8 mouse cellular contexts compared by ENCODE assay signal in genomic region chr4:136602568-136602967, GRCm38 (mm10). TPM values are rescaled to one million over a fixed set of nuclear protein-coding genes. Genes with fewer than 3 reads are reported as not detected.
A peak's percentile ranks its signal among the peaks of the same experiment; 100 is the strongest.
DNase-seq lines count a peak whose midpoint lies in the region; ATAC-seq and TF ChIP-seq lines count a peak whose summit lies in the region.

Kdm1a (minus strand) TSS chr4:136602723.

- peaks cover 0 to 12% of the 10 kb centered on the region in 2 experiments for H3K36me3 ChIP-seq in CH12.LX (replicated peaks in 1 of 2; ENCODE audit: control insufficient read depth in 1 of 2, insufficient read depth in 1 of 2, low read length in 1 of 2)
- H3K36me3 ChIP-seq in forebrain, embryonic 11.5 days (ENCODE audit: control insufficient read depth, insufficient read depth, low read length), result no peaks in the 10 kb centered on the region
- no peaks in the 10 kb centered on the region for H3K36me3 ChIP-seq in heart, embryonic 16.5 days (ENCODE audit: control insufficient read depth, insufficient read depth)
- H3K36me3 ChIP-seq in liver, embryonic 15.5 days (replicated peaks), result no peaks in the 10 kb centered on the region
- no peaks in the 10 kb centered on the region for H3K36me3 ChIP-seq in neural tube, embryonic 12.5 days

- dilution Hi-C loops in CH12.LX (cut with MboI; ENCODE audit: extremely low pct_ligation_motif_present, extremely low pct_unique_long_range_greater_than_20kb, low sequenced_read_pairs), result no loop called here

- H3K27me3 ChIP-seq in CH12.LX (replicated peaks), result no peaks in the 10 kb centered on the region
- no peaks in the 10 kb centered on the region for H3K27me3 ChIP-seq in forebrain, embryonic 11.5 days (ENCODE audit: control insufficient read depth, insufficient read depth, low read length)
- H3K27me3 ChIP-seq in heart, embryonic 16.5 days (ENCODE audit: control insufficient read depth, insufficient read depth, low read length), result no peaks in the 10 kb centered on the region
- H3K27me3 ChIP-seq in liver, embryonic 15.5 days, result no peaks in the 10 kb centered on the region
- no peaks in the 10 kb centered on the region for H3K27me3 ChIP-seq in neural tube, embryonic 12.5 days (replicated peaks)

- peaks cover 47% of the 10 kb centered on the region for H3K79me2 ChIP-seq in CH12.LX (replicated peaks; ENCODE audit: control insufficient read depth, extremely low read depth, insufficient read depth, poor library complexity, severe bottlenecking)

- peak; percentile 91 for DNase-seq in CH12.LX (ENCODE audit: extremely low read depth)
- DNase-seq in c-Kit-positive CD71-positive TER-119-negative erythroid progenitor cells, embryonic 14.5 days (ENCODE audit: low read depth), result peak; percentile 86
- peak; percentile 99 for DNase-seq in forebrain, embryonic 11.5 days (ENCODE audit: low spot score)
- DNase-seq in kidney, postnatal 36 days, result peak; percentile 95 to 99
- peak; percentile 93 for DNase-seq in telencephalon, adult 2 months (ENCODE audit: low read depth, low spot score)

- peak within 1 kb of the TSS; percentile 96 for H3K4me2 ChIP-seq in CH12.LX (ENCODE audit: insufficient read depth, low read depth, poor library complexity, severe bottlenecking)
- H3K4me2 ChIP-seq in forebrain, embryonic 11.5 days (ENCODE audit: low read depth, low read length, severe bottlenecking), result peak within 1 kb of the TSS; percentile 67
- peak within 1 kb of the TSS; percentile 77 for H3K4me2 ChIP-seq in heart, embryonic 16.5 days (ENCODE audit: low read depth, low read length)
- H3K4me2 ChIP-seq in liver, embryonic 15.5 days, result peak within 1 kb of the TSS; percentile 77
- H3K4me2 ChIP-seq in neural tube, embryonic 12.5 days (replicated peaks), result peak within 1 kb of the TSS; percentile 71

- peak within 1 kb of the TSS; percentile 29; the same call in 1 of the 2 replicates for H3K27ac ChIP-seq in CH12.LX (ENCODE audit: insufficient read depth, low read depth)
- peak within 1 kb of the TSS; percentile 87 for H3K27ac ChIP-seq in forebrain, embryonic 11.5 days (ENCODE audit: low read depth, low read length)
- peak within 1 kb of the TSS; percentile 90 for H3K27ac ChIP-seq in heart, embryonic 16.5 days (ENCODE audit: low read length)
- H3K27ac ChIP-seq in liver, embryonic 15.5 days (replicated peaks), result peak within 1 kb of the TSS; percentile 86
- peak within 1 kb of the TSS; percentile 90 for H3K27ac ChIP-seq in neural tube, embryonic 12.5 days

- H3K4me3 ChIP-seq in CH12.LX (replicated peaks in 1 of 3; ENCODE audit: low read depth in 2 of 3, low read length in 2 of 3, poor library complexity in 1 of 3), result peak within 1 kb of the TSS; percentile 67 to 86 (median 83)
- H3K4me3 ChIP-seq in forebrain, embryonic 11.5 days (ENCODE audit: low read depth, low read length), result peak within 1 kb of the TSS; percentile 100
- peak within 1 kb of the TSS; percentile 100 for H3K4me3 ChIP-seq in heart, embryonic 16.5 days (ENCODE audit: low read length)
- peak within 1 kb of the TSS; percentile 99 for H3K4me3 ChIP-seq in liver, embryonic 15.5 days (replicated peaks)
- H3K4me3 ChIP-seq in neural tube, embryonic 12.5 days, result peak within 1 kb of the TSS; percentile 98

- H3K9me3 ChIP-seq in CH12.LX (replicated peaks; ENCODE audit: low read length), result no peaks in the 10 kb centered on the region
- H3K9me3 ChIP-seq in forebrain, embryonic 11.5 days (ENCODE audit: control insufficient read depth, low read length), result no peaks in the 10 kb centered on the region
- H3K9me3 ChIP-seq in heart, embryonic 16.5 days (replicated peaks; ENCODE audit: control insufficient read depth, low read length), result no peaks in the 10 kb centered on the region; the same call in 1 of the 2 replicates
- H3K9me3 ChIP-seq in liver, embryonic 15.5 days (replicated peaks), result no peaks in the 10 kb centered on the region
- no peaks in the 10 kb centered on the region for H3K9me3 ChIP-seq in neural tube, embryonic 12.5 days

- H3K9ac ChIP-seq in CH12.LX (ENCODE audit: insufficient read depth, low read depth), result peak within 1 kb of the TSS; percentile 99
- peak within 1 kb of the TSS; percentile 99 for H3K9ac ChIP-seq in forebrain, embryonic 11.5 days (ENCODE audit: low read length)
- H3K9ac ChIP-seq in heart, embryonic 16.5 days (ENCODE audit: low read length), result peak within 1 kb of the TSS; percentile 99
- peak within 1 kb of the TSS; percentile 98 for H3K9ac ChIP-seq in liver, embryonic 15.5 days
- H3K9ac ChIP-seq in neural tube, embryonic 12.5 days, result peak within 1 kb of the TSS; percentile 100

- peaks cover 7 to 21% of the 10 kb centered on the region in 2 experiments for H3K4me1 ChIP-seq in CH12.LX (ENCODE audit: control insufficient read depth in 1 of 2, insufficient read depth in 2 of 2)
- no peaks in the 10 kb centered on the region for H3K4me1 ChIP-seq in forebrain, embryonic 11.5 days (replicated peaks; ENCODE audit: control insufficient read depth, insufficient read depth, low read length)
- peaks cover 14% of the 10 kb centered on the region for H3K4me1 ChIP-seq in heart, embryonic 16.5 days (ENCODE audit: control insufficient read depth, insufficient read depth, low read length)
- H3K4me1 ChIP-seq in liver, embryonic 15.5 days (replicated peaks), result peaks cover 27% of the 10 kb centered on the region
- H3K4me1 ChIP-seq in neural tube, embryonic 12.5 days, result peaks cover 18% of the 10 kb centered on the region

- no peak for TF ChIP-seq EP300 in CH12.LX (IDR thresholded peaks at IDR 0.05; ENCODE audit: low read length)

- ATAC-seq in forebrain, embryonic 11.5 days (replicated peaks; ENCODE audit: low FRiP score), result peak; percentile 91
- ATAC-seq in heart, embryonic 16.5 days (replicated peaks; ENCODE audit: extremely low read depth, insufficient read depth, low FRiP score), result peak; percentile 94
- peak; percentile 86 for ATAC-seq in liver, embryonic 15.5 days (ENCODE audit: insufficient read depth)
- ATAC-seq in neural tube, embryonic 12.5 days (ENCODE audit: low FRiP score, low read depth), result peak; percentile 88

- no peak for TF ChIP-seq RAD21 in CH12.LX (IDR thresholded peaks at IDR 0.05; ENCODE audit: low read depth, low read length)

- peak; percentile 43 to 88; a peak in 3 of 4 replicates for TF ChIP-seq CTCF in CH12.LX (conservative IDR thresholded peaks at IDR 0.05 in 1 of 2, IDR thresholded peaks at IDR 0.05 in 1 of 2; ENCODE audit: low read depth in 2 of 2, low read length in 2 of 2)

- peak; percentile 78 for TF ChIP-seq POLR2A in CH12.LX (IDR thresholded peaks at IDR 0.05; ENCODE audit: low read depth, low read length)

- WGBS in forebrain, embryonic 11.5 days, result under 1% methylated on average over 45 of the region's 45 CpGs
- 0% methylated on average over 39 of the region's 45 CpGs for WGBS in heart, embryonic 16.5 days
- under 1% methylated on average over 39 of the region's 45 CpGs for WGBS in liver, embryonic 15.5 days (ENCODE audit: insufficient replicate concordance)
- under 1% methylated on average over 45 of the region's 45 CpGs for WGBS in neural tube, embryonic 12.5 days

- in situ Hi-C loops in CH12.LX (cut with MboI; ENCODE audit: low pct_ligation_motif_present, low pct_unique_long_range_greater_than_20kb, low sequenced_read_pairs), result loop anchor here (25.0 kb wide), 1 partner anchor 365 kb away; the partner anchor contains the start of gene Tcea3

TF ChIP-seq in CH12.LX, 34 proteins besides CTCF, POLR2A, EP300 and RAD21 (continues in another document):
- TF ChIP-seq JUN (IDR thresholded peaks at IDR 0.05; ENCODE audit: insufficient read depth, low read depth, low read length) (no peak), MYC (IDR thresholded peaks at IDR 0.05; ENCODE audit: low read depth, low read length) (peak; percentile 77; the same call in 1 of the 2 replicates), MAX (IDR thresholded peaks at IDR 0.05; ENCODE audit: low read length) (peak; percentile 77; the same call in 1 of the 2 replicates), E2F4 (IDR thresholded peaks at IDR 0.05; ENCODE audit: insufficient replicate concordance, low read depth, low read length) (no peak), MAZ (IDR thresholded peaks at IDR 0.05; ENCODE audit: low read depth, low read length) (0 out of 2 replicates have a peak, but pooled peaks have one; percentile 43), CHD2 (IDR thresholded peaks at IDR 0.05; ENCODE audit: low read length) (no peak), ELF1 (IDR thresholded peaks at IDR 0.05; ENCODE audit: low read depth, low read length) (peak; percentile 72), MEF2A (IDR thresholded peaks at IDR 0.05; ENCODE audit: borderline replicate concordance, low read depth, low read length) (peak; percentile 61; the same call in 1 of the 2 replicates), MXI1 (IDR thresholded peaks at IDR 0.05; ENCODE audit: low read depth, low read length) (peak; percentile 48; the same call in 1 of the 2 replicates), POLR2AphosphoS2 (IDR thresholded peaks at IDR 0.05; ENCODE audit: low read depth, low read length) (peak; percentile 69; the same call in 1 of the 2 replicates), RCOR1 (conservative IDR thresholded peaks at IDR 0.05; ENCODE audit: low read depth, low read length) (0 out of 2 replicates have a peak, but pooled peaks have one; percentile 21), PAX5 (IDR thresholded peaks at IDR 0.05; ENCODE audit: low read length) (no peak), IRF4 (IDR thresholded peaks at IDR 0.05; ENCODE audit: low read depth, low read length) (peak; percentile 75; the same call in 1 of the 2 replicates), TCF12 (IDR thresholded peaks at IDR 0.05; ENCODE audit: low read depth, low read length) (peak; percentile 90), NRF1 (IDR thresholded peaks at IDR 0.05; ENCODE audit: low read depth, low read length) (peak; percentile 90), KAT2A (IDR thresholded peaks at IDR 0.05; ENCODE audit: insufficient replicate concordance, low read length) (0 out of 2 replicates have a peak, but pooled peaks have one; percentile 50), ZNF384 (IDR thresholded peaks at IDR 0.05; ENCODE audit: low read depth, low read length) (no peak; the same call in 1 of the 2 replicates), BHLHE40 (IDR thresholded peaks at IDR 0.05; ENCODE audit: low read depth, low read length) (peak; percentile 62), ZMIZ1 (IDR thresholded peaks at IDR 0.05; ENCODE audit: low read depth, low read length) (peak; percentile 82), ZKSCAN1 (IDR thresholded peaks at IDR 0.05; ENCODE audit: borderline replicate concordance, low read depth, low read length) (no peak), GABPA (IDR thresholded peaks at IDR 0.05; ENCODE audit: insufficient replicate concordance, low read depth, low read length) (peak; percentile 88)

RNA-seq across cellular contexts. Expression of gene Kdm1a, which starts in this region (rescaled TPM):
- total RNA-seq in CH12.LX (2012; rRNA removed), result 49.6 and 51.3 TPM in 2 replicates
- total RNA-seq in CH12.LX (2014; rRNA removed), result 85.1 and 88.2 TPM in 2 replicates
- polyA plus RNA-seq in CH12.LX (2012; ENCODE audit: insufficient read length, low read depth), result 69.4 and 71.7 TPM in 2 replicates
- polyA plus RNA-seq in forebrain, embryonic 11.5 days (2014; fragmentation: Nextera tagmentation; extraction: Ambion mirVana), result 88.6 and 98.6 TPM in 2 replicates
- polyA plus RNA-seq in heart, embryonic 16.5 days (2015; fragmentation: Nextera tagmentation; extraction: Ambion mirVana), result 19.3 and 22.5 TPM in 2 replicates
- 9.5 and 9.7 TPM in 2 replicates for polyA plus RNA-seq in liver, embryonic 15.5 days (2015; fragmentation: Nextera tagmentation; extraction: Ambion mirVana)
- 115 and 137 TPM in 2 replicates for polyA plus RNA-seq in neural tube, embryonic 12.5 days (2016; fragmentation: Nextera tagmentation; extraction: Ambion mirVana)

Comparison
In these comparisons a context has a peak if more than half of its experiments do, and no peak if none do; other contexts are left out.
1. Peak in every context shown above with its lines: DNase-seq, ATAC-seq, H3K4me3 ChIP-seq and H3K27ac ChIP-seq.
2. H3K27ac ChIP-seq: peak in every context shown above with its lines; median percentile 90 in heart, embryonic 16.5 days; 90 in neural tube, embryonic 12.5 days; 87 in forebrain, embryonic 11.5 days; 86 in liver, embryonic 15.5 days; 29 in CH12.LX.